Mouse (Mus musculus): ENCODE results near the gene 6430571L13Rik.

Gene 6430571L13Rik

DNA sequence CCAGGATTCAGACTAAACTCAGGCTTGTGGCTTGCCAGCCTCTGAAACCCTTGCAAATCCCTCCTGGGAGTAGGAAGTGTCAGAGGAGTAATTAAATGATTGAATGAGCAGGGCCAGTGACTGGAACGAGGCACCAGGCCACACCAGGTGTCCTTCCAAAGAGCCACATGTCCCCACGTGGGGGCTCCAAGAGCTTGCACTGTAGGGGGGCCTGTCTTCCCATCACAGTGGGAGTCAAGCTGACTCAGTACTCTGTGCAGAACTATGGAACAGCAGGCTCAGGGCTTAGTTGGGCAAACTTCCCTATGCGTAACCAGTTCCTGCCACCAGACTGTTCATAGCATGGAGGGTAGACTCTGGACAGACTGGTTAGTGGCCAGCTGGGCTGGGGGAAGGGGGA lies 44.0 kb downstream of the 6430571L13Rik start:
- DNase-seq (ENCODE audit: low spot score), result no peak

DNA sequence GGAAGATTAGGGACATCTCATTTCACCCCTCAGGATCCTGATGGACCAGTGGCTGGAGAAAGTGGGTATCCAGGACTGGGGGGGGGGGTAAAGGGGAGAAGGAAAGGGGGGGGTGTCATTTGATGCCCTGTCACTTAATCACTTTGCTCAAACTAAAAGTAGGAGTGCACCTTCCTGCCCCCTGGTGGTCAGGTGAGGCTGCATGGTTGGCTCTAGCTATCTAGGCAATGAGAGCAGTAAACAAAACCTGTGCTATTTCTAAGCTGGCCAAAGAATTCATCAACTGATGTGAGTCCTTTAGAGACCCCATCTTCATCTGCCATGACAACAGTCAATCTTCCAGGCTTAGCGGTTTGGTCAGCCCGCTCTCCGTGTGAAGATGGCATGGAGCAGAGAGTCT lies 46.3 kb downstream of the 6430571L13Rik start:
- DNase-seq (ENCODE audit: low spot score), result no peak

DNA sequence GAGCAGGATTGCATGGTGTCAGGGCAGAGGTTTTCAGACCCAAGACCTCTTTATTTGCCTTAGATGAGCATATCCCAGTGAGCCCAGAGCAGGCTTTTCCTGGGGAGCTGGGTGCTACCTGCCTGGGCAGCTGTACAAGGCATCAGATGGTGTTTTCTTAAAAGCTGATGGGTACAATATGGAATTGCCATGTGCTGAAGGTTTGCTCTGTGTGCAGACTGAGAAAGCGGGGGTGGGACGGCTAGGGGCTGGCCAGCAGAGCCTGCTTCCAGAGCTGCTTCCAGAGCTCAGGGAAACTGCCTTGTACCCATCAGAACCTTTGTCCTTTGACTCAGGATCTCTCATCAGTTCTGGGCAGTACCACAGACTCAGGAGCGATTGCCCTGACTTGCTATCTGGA lies 47.3 kb downstream of the 6430571L13Rik start:
- no peak for DNase-seq (ENCODE audit: low spot score)

DNA sequence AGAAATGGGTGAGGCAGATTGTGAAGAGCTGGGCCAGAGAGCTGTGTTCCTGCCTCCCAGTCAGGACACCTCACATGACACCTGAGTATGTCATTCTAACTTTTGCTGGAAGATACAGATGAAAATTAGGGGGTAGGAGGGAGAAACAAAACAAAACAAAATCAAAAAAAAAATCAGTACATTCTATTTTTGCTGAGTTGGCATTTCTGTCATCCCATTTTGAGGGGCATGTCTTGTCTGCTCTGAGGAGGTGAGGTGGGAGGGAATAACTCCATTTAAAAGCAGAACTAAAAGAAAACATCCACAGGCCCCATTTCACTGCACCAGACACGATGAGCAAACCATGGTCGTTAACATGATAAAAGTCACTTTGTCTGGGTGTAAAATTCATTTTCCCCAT lies 47.9 kb downstream of the 6430571L13Rik start:
- DNase-seq (ENCODE audit: low spot score), result no peak

DNA sequence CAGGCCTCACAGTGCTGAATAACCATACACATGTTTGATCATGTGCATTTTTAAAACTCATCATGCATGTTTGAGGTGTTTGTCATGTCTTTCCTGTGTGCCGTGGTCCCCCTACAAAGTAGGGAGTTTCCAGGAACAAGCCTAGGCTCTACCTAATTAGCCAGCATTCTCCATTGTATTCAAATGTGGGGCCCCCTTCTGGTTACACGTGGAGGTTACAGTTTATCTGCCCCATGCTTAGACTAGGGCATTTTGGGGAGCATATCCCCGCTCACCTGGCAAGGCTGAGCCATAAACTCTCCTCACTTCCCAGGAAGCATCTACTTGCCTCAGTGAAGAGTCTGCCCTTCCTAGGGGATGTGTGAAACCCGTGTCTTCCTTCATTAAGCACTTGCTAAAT lies 56.0 kb downstream of the 6430571L13Rik start:
- peak; percentile 52 for DNase-seq (ENCODE audit: low spot score)

DNA sequence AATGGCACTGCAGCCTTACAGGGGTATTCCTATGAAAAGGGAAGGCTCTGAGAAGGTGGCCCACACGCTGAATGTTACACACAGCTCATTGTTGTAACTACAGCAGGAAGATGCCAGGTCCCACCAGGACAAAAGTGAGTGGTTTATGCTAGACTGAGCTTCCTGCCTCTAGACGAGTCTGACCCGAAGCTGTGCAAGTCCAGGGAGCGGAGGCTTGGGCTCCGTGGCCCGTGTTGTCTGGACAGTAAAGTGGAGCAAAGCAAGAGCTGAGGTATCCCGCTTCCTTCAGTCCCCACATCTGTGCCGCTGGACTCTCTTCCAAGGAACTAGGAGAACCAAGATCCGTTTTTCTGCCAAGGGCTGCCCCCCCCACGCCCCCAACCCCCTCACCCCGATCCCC lies 58.6 kb downstream of the 6430571L13Rik start:
- DNase-seq (ENCODE audit: low spot score), result no peak

DNA sequence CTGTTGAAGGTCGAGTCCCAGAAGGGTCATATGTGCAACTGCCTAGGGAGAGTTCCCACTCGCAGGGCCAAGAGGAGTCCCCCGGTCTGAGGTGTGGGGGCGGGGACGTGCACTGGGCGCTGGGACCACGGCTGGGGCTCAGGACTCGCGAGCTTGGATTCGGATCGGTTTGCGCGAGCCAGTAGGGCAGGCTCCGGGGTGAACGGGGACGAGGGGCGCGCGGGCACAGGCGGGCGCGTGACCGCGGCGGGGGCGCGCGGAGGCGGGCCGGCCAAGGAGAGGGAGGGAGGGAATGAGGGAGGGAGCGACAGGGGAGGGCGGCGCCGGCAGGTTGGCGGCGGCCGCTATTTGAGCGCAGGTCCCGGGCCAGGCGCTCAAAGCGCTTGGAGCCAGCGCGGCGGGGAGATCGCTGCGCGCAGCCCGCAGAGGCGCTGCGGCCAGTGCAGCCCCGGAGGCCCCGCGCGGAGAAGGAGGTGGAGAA lies 59.1 kb downstream of the 6430571L13Rik start, which contains the start of gene Cacna2d2:
Gene Cacna2d2, plus strand, starts transcription at position 122 of the 481 bp plus-strand sequence.
- peak; percentile 67 for DNase-seq (ENCODE audit: low spot score)

DNA sequence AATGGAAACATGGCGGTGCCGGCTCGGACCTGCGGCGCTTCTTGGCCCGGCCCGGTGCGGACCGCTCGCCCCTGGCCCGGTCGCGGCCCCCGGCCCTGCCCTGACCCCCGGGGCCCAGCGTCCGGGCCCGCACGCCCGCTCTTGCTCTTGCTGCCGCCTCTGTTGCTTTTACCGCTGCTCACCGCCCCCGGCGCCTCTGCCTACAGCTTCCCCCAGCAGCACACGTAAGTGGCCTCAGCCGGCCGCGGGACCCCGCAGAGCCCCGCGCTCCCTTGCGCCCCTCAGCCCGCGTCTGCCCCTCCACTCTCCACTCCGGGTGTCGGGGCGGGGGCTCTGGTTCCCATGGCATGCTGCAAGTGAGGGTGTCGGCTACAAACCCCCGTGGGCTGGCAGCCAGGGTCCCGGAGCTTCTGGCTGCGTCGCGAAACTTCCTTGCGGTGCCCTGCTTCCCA lies 59.7 kb downstream of the 6430571L13Rik start:
- DNase-seq (ENCODE audit: low spot score), result no peak

DNA sequence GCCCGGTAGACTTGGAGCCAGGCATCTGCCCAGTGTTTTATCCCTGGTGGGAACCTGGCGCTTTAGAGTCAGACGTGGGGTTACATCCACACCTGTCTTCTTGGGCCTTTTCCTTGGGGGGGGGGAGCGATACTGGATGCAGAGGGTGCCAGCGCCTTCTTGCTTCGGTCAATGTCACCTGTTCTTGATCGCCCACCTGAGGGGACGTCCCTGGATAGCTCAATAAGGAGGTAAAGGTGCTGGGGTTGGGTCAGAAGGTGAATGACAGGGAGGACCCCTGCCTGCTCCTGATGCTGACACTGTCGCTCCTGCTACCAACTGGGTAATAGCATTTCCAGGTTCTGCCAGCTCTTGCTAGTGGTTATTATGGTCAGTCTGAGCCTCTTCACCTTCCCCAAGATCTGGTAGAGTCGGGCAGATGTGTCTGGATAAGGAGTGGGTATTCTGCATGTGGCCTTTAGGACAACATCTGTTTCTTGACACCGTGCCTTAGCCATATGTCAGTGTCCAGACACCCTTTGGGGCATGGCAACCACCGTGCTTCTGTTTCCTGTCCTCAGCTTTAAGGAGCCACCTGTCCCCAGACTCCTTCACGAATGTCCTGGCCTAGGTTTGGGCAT lies 60.4 kb downstream of the 6430571L13Rik start:
- no peak for DNase-seq (ENCODE audit: low spot score)

All from retina, embryonic 14.5 days (tissue).